Mouse (Mus musculus) limb, embryonic 12.5 days (tissue): ENCODE results near the gene Stk39. TPM values are rescaled to one million over a fixed set of nuclear protein-coding genes. Genes with fewer than 3 reads are reported as not detected.

Experiments
- ATAC-seq: fragments of 200-750 bp; cut with Nextera tagmentation; 2 replicates; pipeline ENCODE4 v1.8.0; 2017; ENCODE audit warnings: low read depth, moderate TSS enrichment; ENCODE audit not compliant: insufficient number of reproducible peaks, insufficient read depth, low FRiP score, low TSS enrichment
- H3K27ac ChIP-seq: fragments of 300-500 bp; sonication (generic); 2 replicates; pipeline ENCODE4 v1.5.1; 2016; ENCODE audit warnings: mild to moderate bottlenecking, moderate library complexity
- H3K27me3 ChIP-seq: fragments of 300-500 bp; sonication (generic); 2 replicates; pipeline ENCODE4 v1.6.1; 2016; ENCODE audit warnings: mild to moderate bottlenecking, moderate library complexity
- H3K36me3 ChIP-seq: fragments of 300-500 bp; sonication (generic); 2 replicates; pipeline ENCODE4 v1.6.1; 2016; ENCODE audit warnings: mild to moderate bottlenecking, moderate library complexity
- H3K4me1 ChIP-seq: fragments of 300-500 bp; sonication (generic); replicated peaks from 2 replicates; pipeline ENCODE4 v1.6.1; 2016
- H3K4me2 ChIP-seq: fragments of 300-500 bp; sonication (generic); 2 replicates; pipeline ENCODE4 v1.6.1; 2016; ENCODE audit warnings: mild to moderate bottlenecking, moderate library complexity
- H3K4me3 ChIP-seq: fragments of 300-500 bp; sonication (generic); replicated peaks from 2 replicates; pipeline ENCODE4 v1.5.1; 2016; ENCODE audit warnings: mild to moderate bottlenecking
- H3K9ac ChIP-seq: fragments of 300-500 bp; sonication (generic); replicated peaks from 2 replicates; pipeline ENCODE4 v1.6.1; 2016; ENCODE audit warnings: mild to moderate bottlenecking, moderate library complexity
- H3K9me3 ChIP-seq: fragments of 300-500 bp; sonication (generic); 2 replicates; pipeline ENCODE4 v1.6.1; 2016; ENCODE audit warnings: mild to moderate bottlenecking, moderate library complexity
- WGBS: fragments of 180-500 bp; shearing (Covaris S2); methylation state at CpG from one replicate; pipeline ENCODE4 v1.1.7; 2016; 5-methylcytosine and 5-hydroxymethylcytosine counted together
- polyA plus RNA-seq: library from polyadenylated mRNA; unstranded; fragments of >200 nt; fragmentation: Nextera tagmentation; extraction: Ambion mirVana; gene quantifications from 2 replicates; pipeline ENCODE4 v1.2.1, GENCODE M21; 2016

Stk39 gene
- polyA plus RNA-seq, 1 experiment from 2014 or later = 18.5 TPM

GRCm38 (mm10) chr2:68420223-68420622 is 51.8 kb downstream of the Stk39 start:
- Histone ChIP-seq H3K9me3 (no peaks in the 10 kb centered on the region), H3K9ac (no peak overlapping the region), H3K4me2 (no peak overlapping the region), H3K4me3 (no peak overlapping the region), H3K27me3 (no peaks in the 10 kb centered on the region), H3K4me1 (no peaks in the 10 kb centered on the region), H3K27ac (no peak overlapping the region), H3K36me3 (no peaks in the 10 kb centered on the region; the same call in 1 of the 2 replicates)
- no peak for ATAC-seq
- 87% methylated on average over 6 of the region's 6 CpGs for WGBS

- Histone ChIP-seq H3K4me3 (no peak overlapping the region), H3K27ac (no peak overlapping the region), H3K27me3 (no peaks in the 10 kb centered on the region), H3K9me3 (no peaks in the 10 kb centered on the region), H3K9ac (no peak overlapping the region), H3K36me3 (no peaks in the 10 kb centered on the region), H3K4me1 (no peaks in the 10 kb centered on the region), H3K4me2 (no peak overlapping the region)
- 90% methylated on average over 7 of the region's 7 CpGs for WGBS
- ATAC-seq = no peak
Measured at GRCm38 (mm10) chr2:68419746-68420145, 52.3 kb downstream of the Stk39 start.

- Histone ChIP-seq H3K9me3 (no peaks in the 10 kb centered on the region), H3K27me3 (no peaks in the 10 kb centered on the region), H3K4me1 (no peaks in the 10 kb centered on the region), H3K27ac (no peak overlapping the region), H3K36me3 (no peaks in the 10 kb centered on the region; the same call in 1 of the 2 replicates), H3K4me3 (no peak overlapping the region), H3K4me2 (no peak overlapping the region), H3K9ac (no peak overlapping the region)
- no peak for ATAC-seq
- WGBS = 89% methylated on average over 7 of the region's 7 CpGs
Measured at GRCm38 (mm10) chr2:68419165-68419564, 52.9 kb downstream of the Stk39 start.

GRCm38 (mm10) chr2:68417081-68417480 is 55.0 kb downstream of the Stk39 start:
- Histone ChIP-seq H3K9ac (no peak overlapping the region), H3K4me2 (no peak overlapping the region), H3K4me3 (no peak overlapping the region), H3K9me3 (no peaks in the 10 kb centered on the region), H3K4me1 (peaks cover 5% of the 10 kb centered on the region; the same call in 1 of the 2 replicates), H3K27ac (no peak overlapping the region), H3K36me3 (no peaks in the 10 kb centered on the region; the same call in 1 of the 2 replicates), H3K27me3 (no peaks in the 10 kb centered on the region)
- no peak for ATAC-seq
- WGBS = 92% methylated on average over 5 of the region's 5 CpGs

- peaks cover 10% of the 10 kb centered on the region for H3K4me1 ChIP-seq
- H3K27ac ChIP-seq = no peak overlapping the region
- H3K27me3 ChIP-seq = no peaks in the 10 kb centered on the region
- no peak for ATAC-seq
- 74% methylated on average over 6 of the region's 6 CpGs for WGBS
- no peak overlapping the region for H3K9ac ChIP-seq
- H3K4me3 ChIP-seq = no peak overlapping the region
- no peaks in the 10 kb centered on the region; the same call in 1 of the 2 replicates for H3K36me3 ChIP-seq
- no peak overlapping the region for H3K4me2 ChIP-seq
- H3K9me3 ChIP-seq = no peaks in the 10 kb centered on the region
Measured at GRCm38 (mm10) chr2:68415691-68416090, 56.4 kb downstream of the Stk39 start.

- no peak for ATAC-seq
- 90% methylated on average over 5 of the region's 5 CpGs for WGBS
- H3K9me3 ChIP-seq = no peaks in the 10 kb centered on the region
Measured at GRCm38 (mm10) chr2:68412149-68412548, 59.9 kb downstream of the Stk39 start.

GRCm38 (mm10) chr2:68411201-68411600 is 60.9 kb downstream of the Stk39 start:
- no peak overlapping the region for H3K9ac ChIP-seq
- H3K27me3 ChIP-seq = no peaks in the 10 kb centered on the region
- ATAC-seq = no peak
- no peaks in the 10 kb centered on the region for H3K9me3 ChIP-seq
- H3K27ac ChIP-seq = no peak overlapping the region
- H3K36me3 ChIP-seq = no peaks in the 10 kb centered on the region; the same call in 1 of the 2 replicates
- H3K4me1 ChIP-seq = peaks cover 44% of the 10 kb centered on the region
- H3K4me3 ChIP-seq = no peak overlapping the region
- no peak overlapping the region for H3K4me2 ChIP-seq
- WGBS = 66% methylated on average over 8 of the region's 8 CpGs

More at GRCm38 (mm10) chr2:68412149-68412548, 59.9 kb downstream of the Stk39 start:
- H3K4me3 ChIP-seq = no peak overlapping the region
- H3K9ac ChIP-seq = no peak overlapping the region
- H3K4me2 ChIP-seq = no peak overlapping the region
- peaks cover 35% of the 10 kb centered on the region for H3K4me1 ChIP-seq
- H3K36me3 ChIP-seq = no peaks in the 10 kb centered on the region; the same call in 1 of the 2 replicates
- no peak overlapping the region for H3K27ac ChIP-seq
- no peaks in the 10 kb centered on the region for H3K27me3 ChIP-seq

- Histone ChIP-seq H3K9me3 (no peaks in the 10 kb centered on the region), H3K27ac (no peak overlapping the region), H3K4me1 (peaks cover 57% of the 10 kb centered on the region), H3K36me3 (no peaks in the 10 kb centered on the region; the same call in 1 of the 2 replicates), H3K9ac (no peak overlapping the region), H3K4me2 (no peak overlapping the region), H3K4me3 (no peak overlapping the region), H3K27me3 (no peaks in the 10 kb centered on the region)
- WGBS = 81% methylated on average over 12 of the region's 12 CpGs
- ATAC-seq = peak; percentile 28; the same call in 1 of the 2 replicates
Measured at GRCm38 (mm10) chr2:68409640-68410215, 62.3 kb downstream of the Stk39 start.

GRCm38 (mm10) chr2:68408271-68408980 is 63.6 kb downstream of the Stk39 start:
- peaks cover 64% of the 10 kb centered on the region for H3K4me1 ChIP-seq
- no peak overlapping the region for H3K4me3 ChIP-seq
- no peak overlapping the region for H3K27ac ChIP-seq
- H3K36me3 ChIP-seq = no peaks in the 10 kb centered on the region
- peak overlapping the region; percentile 19 for H3K4me2 ChIP-seq
- H3K9me3 ChIP-seq = no peaks in the 10 kb centered on the region
- WGBS = 41% methylated on average over 17 of the region's 17 CpGs
- no peak for ATAC-seq
- no peaks in the 10 kb centered on the region for H3K27me3 ChIP-seq
- H3K9ac ChIP-seq = no peak overlapping the region

- Histone ChIP-seq H3K36me3 (no peaks in the 10 kb centered on the region), H3K9ac (no peak overlapping the region), H3K4me1 (peaks cover 66% of the 10 kb centered on the region), H3K27me3 (no peaks in the 10 kb centered on the region), H3K4me2 (no peak overlapping the region), H3K27ac (0 out of 2 replicates have a peak overlapping the region, but pooled peaks have one; percentile 29), H3K4me3 (no peak overlapping the region), H3K9me3 (no peaks in the 10 kb centered on the region)
- no peak for ATAC-seq
- WGBS = 54% methylated on average over 12 of the region's 12 CpGs
Measured at GRCm38 (mm10) chr2:68407179-68407950, 64.7 kb downstream of the Stk39 start.

- 19% methylated on average over 12 of the region's 12 CpGs for WGBS
- H3K4me3 ChIP-seq = no peak overlapping the region
- ATAC-seq = no peak
- H3K4me1 ChIP-seq = peaks cover 63% of the 10 kb centered on the region
- H3K27me3 ChIP-seq = no peaks in the 10 kb centered on the region
- peak overlapping the region; percentile 26 for H3K4me2 ChIP-seq
- H3K36me3 ChIP-seq = no peaks in the 10 kb centered on the region
- H3K9ac ChIP-seq = no peak overlapping the region
- peak overlapping the region; percentile 31; the same call in 1 of the 2 replicates for H3K27ac ChIP-seq
- no peaks in the 10 kb centered on the region for H3K9me3 ChIP-seq
Measured at GRCm38 (mm10) chr2:68406571-68407074, 65.4 kb downstream of the Stk39 start.
